Mouse (Mus musculus) lung, embryonic 16.5 days (tissue): ENCODE measurements around the gene AU022252. TPM values are rescaled to one million over a fixed set of nuclear protein-coding genes. Genes with fewer than 3 reads are reported as not detected.

Experiments
- ATAC-seq: fragments of 200-750 bp; cut with Nextera tagmentation; 2 replicates; pipeline ENCODE4 v1.8.0; 2017; ENCODE audit warnings: low read depth, mild to moderate bottlenecking, moderate library complexity
- H3K27ac ChIP-seq: fragments of 300-500 bp; sonication (generic); 2 replicates; pipeline ENCODE4 v1.5.1; 2014; ENCODE audit warnings: mild to moderate bottlenecking, control low read depth, low read length
- H3K27me3 ChIP-seq: fragments of 300-500 bp; sonication (generic); 2 replicates; pipeline ENCODE4 v1.6.1; 2014; ENCODE audit warnings: low read depth, low read length, mixed read lengths; ENCODE audit not compliant: control insufficient read depth, insufficient read depth
- H3K36me3 ChIP-seq: fragments of 300-500 bp; sonication (generic); 2 replicates; pipeline ENCODE4 v1.6.1; 2014; ENCODE audit warnings: low read length; ENCODE audit not compliant: control insufficient read depth, insufficient read depth
- H3K4me1 ChIP-seq: fragments of 300-500 bp; sonication (generic); replicated peaks from 2 replicates; pipeline ENCODE4 v1.6.1; 2014; ENCODE audit warnings: low read length, mixed read lengths; ENCODE audit not compliant: control insufficient read depth, insufficient read depth
- H3K4me2 ChIP-seq: fragments of 300-500 bp; sonication (generic); 2 replicates; pipeline ENCODE4 v1.6.1; 2014; ENCODE audit warnings: low read depth, low read length, control low read depth
- H3K4me3 ChIP-seq: fragments of 300-500 bp; sonication (generic); 2 replicates; pipeline ENCODE4 v1.5.1; 2014; ENCODE audit warnings: mild to moderate bottlenecking, low read length, control low read depth
- H3K9ac ChIP-seq: fragments of 300-500 bp; sonication (generic); 2 replicates; pipeline ENCODE4 v1.6.1; 2014; ENCODE audit warnings: low read length, control low read depth
- H3K9me3 ChIP-seq: fragments of 300-500 bp; sonication (generic); 2 replicates; pipeline ENCODE4 v1.6.1; 2016; ENCODE audit warnings: low read length; ENCODE audit not compliant: control insufficient read depth
- WGBS: fragments of 180-500 bp; shearing (Covaris S2); extraction: QIAGEN DNeasy Blood & Tissue Kit; methylation state at CpG from one replicate; pipeline ENCODE4 v1.1.7; 2014; 5-methylcytosine and 5-hydroxymethylcytosine counted together
- polyA plus RNA-seq: library from polyadenylated mRNA; unstranded; fragments of >200 nt; fragmentation: Nextera tagmentation; extraction: Ambion mirVana; gene quantifications from 2 replicates; pipeline ENCODE4 v1.2.1, GENCODE M21; 2015

Gene AU022252
- polyA plus RNA-seq, 1 experiment from 2014 or later = 30.8 TPM

DNA sequence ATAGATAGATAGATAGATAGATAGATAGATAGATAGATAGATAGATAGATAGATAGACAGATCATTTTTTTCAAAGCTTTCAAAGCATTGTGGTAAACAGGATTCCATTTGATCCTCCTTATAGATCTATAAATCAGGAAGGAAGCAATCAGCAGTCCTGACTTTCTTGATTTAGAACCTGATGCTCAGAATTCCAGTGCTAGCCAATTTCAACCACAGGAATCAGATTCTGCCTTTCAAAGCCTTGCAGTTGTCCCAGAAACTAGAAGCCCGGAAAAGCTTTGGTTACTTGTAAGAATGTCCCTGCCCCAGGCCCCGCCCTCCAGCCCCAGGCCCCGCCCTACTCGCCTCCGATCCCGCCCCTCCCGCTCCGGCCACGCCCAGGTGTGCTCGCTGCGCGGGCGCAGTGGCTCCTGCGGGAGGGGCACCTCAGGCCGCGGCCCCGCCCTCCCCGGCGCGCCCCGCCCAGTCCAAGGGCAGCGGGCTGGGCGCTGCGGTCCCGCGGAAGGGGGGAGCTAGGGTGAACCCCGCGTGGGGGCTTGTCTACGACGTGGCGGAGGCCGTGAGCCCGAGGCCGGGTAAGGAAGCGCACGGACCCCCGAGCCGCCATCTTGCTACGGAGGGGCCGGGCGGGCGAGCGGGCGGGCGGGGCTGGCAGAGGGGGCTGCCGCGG lies 37.5 kb downstream of the AU022252 start, which contains the start of gene Svbp:
Gene Svbp (plus strand): TSS at position 398 of the 673 bp plus-strand sequence.
- Histone ChIP-seq H3K9me3 (no peaks in the 10 kb centered on the region), H3K27ac (peak within 1 kb of the TSS; percentile 26; the same call in 1 of the 2 replicates), H3K4me1 (peaks cover 13% of the 10 kb centered on the region), H3K27me3 (no peaks in the 10 kb centered on the region), H3K9ac (peak within 1 kb of the TSS; percentile 77), H3K4me3 (peak within 1 kb of the TSS; percentile 67), H3K4me2 (peak within 1 kb of the TSS; percentile 80), H3K36me3 (no peaks in the 10 kb centered on the region)
- peak; percentile 97 for ATAC-seq
- under 1% methylated on average over 33 of the region's 47 CpGs for WGBS

DNA sequence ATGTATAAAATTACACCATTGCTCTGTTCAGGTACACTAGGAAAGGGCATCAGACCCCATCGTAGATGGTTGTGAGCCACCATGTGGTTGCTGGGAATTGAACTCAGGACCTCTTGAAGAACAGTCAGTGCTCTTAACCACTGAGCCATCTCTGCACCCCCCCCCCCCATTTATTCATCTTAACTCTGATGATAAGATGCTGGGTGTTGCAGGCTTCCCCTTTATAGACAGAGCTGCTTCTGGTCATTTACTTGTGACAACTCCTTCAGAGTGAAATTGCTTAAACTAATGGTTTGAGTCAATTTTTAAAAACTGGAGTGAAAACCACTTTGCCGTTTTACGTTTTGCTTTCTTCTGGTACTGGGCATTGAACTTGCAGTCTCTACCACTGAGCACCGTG lies 39.8 kb downstream of the AU022252 start:
- H3K36me3 ChIP-seq = no peaks in the 10 kb centered on the region
- H3K4me1 ChIP-seq = peaks cover 13% of the 10 kb centered on the region
- WGBS = 84% methylated on average over 4 of the region's 4 CpGs
- ATAC-seq = no peak
- no peak overlapping the region for H3K27ac ChIP-seq
- no peaks in the 10 kb centered on the region for H3K27me3 ChIP-seq
- H3K4me2 ChIP-seq = no peak overlapping the region
- no peaks in the 10 kb centered on the region for H3K9me3 ChIP-seq
- no peak overlapping the region for H3K9ac ChIP-seq
- no peak overlapping the region for H3K4me3 ChIP-seq

DNA sequence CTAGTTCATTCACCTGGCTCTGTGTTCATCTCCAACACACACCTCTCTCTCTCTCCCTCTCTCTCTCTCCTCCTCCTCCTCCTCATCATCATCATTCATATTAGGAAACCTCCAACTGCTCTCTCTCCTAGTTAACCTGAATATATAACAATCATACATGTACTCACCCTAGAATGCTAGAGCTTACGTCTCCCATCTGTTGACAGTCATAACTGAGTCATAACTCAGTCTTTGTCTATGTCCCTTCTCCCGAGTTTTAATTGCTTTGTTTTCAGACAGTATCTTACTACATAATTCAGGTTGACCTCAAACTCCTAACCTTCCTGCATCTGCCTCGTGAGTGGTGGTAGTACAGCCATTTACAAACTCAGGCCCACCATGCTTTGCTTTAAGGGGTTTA lies 41.2 kb downstream of the AU022252 start:
- 49% methylated on average over 3 of the region's 3 CpGs for WGBS
- Histone ChIP-seq H3K4me2 (no peak overlapping the region), H3K4me3 (no peak overlapping the region), H3K9me3 (no peaks in the 10 kb centered on the region), H3K9ac (no peak overlapping the region), H3K36me3 (no peaks in the 10 kb centered on the region), H3K27me3 (no peaks in the 10 kb centered on the region), H3K27ac (no peak overlapping the region), H3K4me1 (peaks cover 5% of the 10 kb centered on the region)
- no peak for ATAC-seq

DNA sequence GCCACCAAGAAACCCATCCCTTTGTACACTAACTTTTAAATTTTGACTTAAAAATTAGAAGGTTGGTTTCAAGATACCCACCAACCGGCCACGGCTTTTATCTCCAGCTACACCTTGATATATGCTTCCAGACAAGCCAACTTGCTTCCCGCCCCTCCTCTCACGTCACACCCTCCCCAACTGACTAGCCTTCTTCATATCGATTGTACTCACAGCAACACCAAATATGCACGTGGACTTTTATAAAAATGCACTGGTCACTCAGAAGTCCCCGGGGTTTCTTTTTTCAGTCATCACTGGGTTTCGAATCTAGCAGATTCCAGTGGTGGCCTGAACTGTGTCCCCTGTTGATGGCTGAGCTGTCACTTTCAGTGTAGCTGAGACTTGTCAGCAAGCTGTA lies 41.9 kb downstream of the AU022252 start:
- H3K27me3 ChIP-seq = no peaks in the 10 kb centered on the region
- H3K9ac ChIP-seq = no peak overlapping the region
- no peaks in the 10 kb centered on the region for H3K36me3 ChIP-seq
- no peak overlapping the region for H3K4me2 ChIP-seq
- 76% methylated on average over 8 of the region's 8 CpGs for WGBS
- no peak overlapping the region for H3K4me3 ChIP-seq
- no peak overlapping the region for H3K27ac ChIP-seq
- ATAC-seq = no peak
- H3K4me1 ChIP-seq = no peaks in the 10 kb centered on the region
- H3K9me3 ChIP-seq = no peaks in the 10 kb centered on the region

DNA sequence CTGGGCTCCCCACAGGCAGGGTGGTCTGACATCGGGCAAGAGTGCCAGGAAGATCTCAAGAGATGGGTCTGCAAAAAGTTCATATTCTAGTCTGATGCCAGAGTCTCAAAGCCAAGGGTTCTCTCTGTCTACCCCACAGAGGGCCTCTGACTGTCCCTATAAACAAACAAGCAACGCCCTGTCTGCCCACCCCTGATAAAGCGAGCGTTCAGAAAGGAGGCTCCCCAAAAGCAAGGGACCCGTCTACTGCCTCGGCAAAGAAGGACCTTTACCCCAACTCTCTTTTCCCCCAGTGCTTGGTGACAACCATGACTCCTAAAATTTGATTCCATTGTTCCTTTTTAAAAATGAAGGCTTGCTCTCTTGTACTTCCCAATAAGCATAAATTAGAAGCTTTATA lies 42.6 kb downstream of the AU022252 start, which contains the start of gene Ermap:
Gene Ermap (minus strand): TSS at position 148 of the 400 bp plus-strand sequence.
- no peak within 1 kb of the TSS for H3K4me3 ChIP-seq
- 52% methylated on average over 6 of the region's 6 CpGs for WGBS
- H3K36me3 ChIP-seq = no peaks in the 10 kb centered on the region
- no peak within 1 kb of the TSS for H3K27ac ChIP-seq
- no peak for ATAC-seq
- no peaks in the 10 kb centered on the region for H3K27me3 ChIP-seq
- H3K4me1 ChIP-seq = no peaks in the 10 kb centered on the region
- no peaks in the 10 kb centered on the region for H3K9me3 ChIP-seq
- no peak within 1 kb of the TSS for H3K4me2 ChIP-seq
- no peak within 1 kb of the TSS for H3K9ac ChIP-seq

DNA sequence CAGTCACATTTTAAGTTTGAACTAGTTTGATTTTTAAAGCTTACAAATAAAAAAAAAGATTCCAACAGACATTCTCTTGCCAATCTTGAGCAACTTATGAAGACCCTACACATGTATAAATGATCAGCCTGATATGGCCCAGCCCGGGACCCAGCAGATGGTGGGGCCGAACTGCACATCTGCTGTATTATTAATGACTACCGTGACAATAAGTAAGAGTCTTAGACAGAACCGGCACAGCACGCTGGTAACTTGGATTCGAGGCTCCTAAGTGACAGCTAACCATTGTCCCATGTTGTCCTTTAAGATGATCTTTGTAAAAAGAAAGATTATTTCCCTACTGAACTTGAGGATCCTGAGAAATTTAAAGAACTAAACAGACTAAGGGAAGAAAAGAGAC lies 43.1 kb downstream of the AU022252 start:
- Histone ChIP-seq H3K36me3 (no peaks in the 10 kb centered on the region), H3K27me3 (no peaks in the 10 kb centered on the region), H3K4me2 (no peak overlapping the region), H3K27ac (no peak overlapping the region), H3K9ac (no peak overlapping the region), H3K4me1 (no peaks in the 10 kb centered on the region), H3K9me3 (no peaks in the 10 kb centered on the region), H3K4me3 (no peak overlapping the region)
- ATAC-seq = no peak
- 73% methylated on average over 6 of the region's 6 CpGs for WGBS

DNA sequence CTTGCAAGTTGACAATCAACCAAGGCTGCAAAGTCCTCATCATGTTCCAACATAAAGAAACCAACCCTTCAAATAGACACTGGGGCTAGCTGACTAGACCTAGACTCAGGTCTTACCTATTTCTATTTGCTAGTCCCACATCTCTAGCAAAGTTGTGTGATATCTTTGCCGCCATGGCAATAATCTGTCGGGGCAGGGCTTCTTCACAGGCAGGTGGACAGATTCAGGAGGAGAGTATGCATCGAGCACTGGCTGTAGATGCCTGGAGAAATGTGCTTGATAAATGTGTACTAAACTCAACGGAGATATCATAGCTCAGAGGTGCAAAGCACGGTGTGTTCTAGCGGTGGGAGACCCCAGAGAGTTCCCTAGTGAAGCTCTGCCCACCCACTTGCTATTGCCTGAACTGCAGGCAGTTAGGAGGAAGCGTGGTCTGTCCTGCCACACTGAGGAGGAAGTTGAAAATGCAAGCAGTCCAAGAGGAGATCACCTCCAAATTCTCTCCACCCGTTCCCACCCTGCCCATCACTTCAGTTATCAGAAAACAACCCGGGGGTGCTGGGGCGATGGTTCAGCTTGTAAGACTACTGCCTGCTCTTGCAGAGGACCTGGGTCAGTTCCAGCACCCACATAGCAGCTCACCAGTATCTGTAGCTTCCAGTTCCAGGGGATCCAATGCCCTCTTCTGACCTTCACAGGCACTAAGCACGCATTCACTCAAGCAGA lies 44.3 kb downstream of the AU022252 start:
- H3K9ac ChIP-seq = no peak overlapping the region
- H3K4me1 ChIP-seq = no peaks in the 10 kb centered on the region
- no peak for ATAC-seq
- no peak overlapping the region for H3K4me3 ChIP-seq
- no peak overlapping the region for H3K27ac ChIP-seq
- 36% methylated on average over 11 of the region's 11 CpGs for WGBS
- no peaks in the 10 kb centered on the region for H3K9me3 ChIP-seq
- no peaks in the 10 kb centered on the region for H3K36me3 ChIP-seq
- H3K27me3 ChIP-seq = no peaks in the 10 kb centered on the region
- no peak overlapping the region for H3K4me2 ChIP-seq

DNA sequence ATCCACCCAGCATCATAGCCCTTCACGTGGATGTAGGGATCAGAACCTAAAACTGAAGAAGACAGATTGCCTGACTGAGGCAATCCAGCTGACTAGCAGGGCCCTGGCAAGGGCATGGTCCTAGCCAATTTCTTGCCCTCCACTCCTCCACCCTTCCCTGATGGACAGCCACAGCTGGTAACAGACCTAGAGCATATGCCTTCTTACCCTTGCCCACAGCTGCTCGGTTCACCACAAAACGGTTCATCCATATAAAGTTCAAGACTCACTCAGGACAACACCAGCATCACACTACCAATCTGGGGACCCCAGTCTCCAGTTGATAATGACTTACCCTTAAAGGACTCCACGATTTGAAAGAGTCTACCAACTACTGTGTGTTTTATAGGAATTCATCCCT lies 46.7 kb downstream of the AU022252 start:
- Histone ChIP-seq H3K4me1 (no peaks in the 10 kb centered on the region), H3K4me2 (no peak overlapping the region), H3K27me3 (no peaks in the 10 kb centered on the region), H3K9me3 (no peaks in the 10 kb centered on the region), H3K9ac (no peak overlapping the region), H3K36me3 (no peaks in the 10 kb centered on the region), H3K4me3 (no peak overlapping the region), H3K27ac (no peak overlapping the region)
- WGBS = 66% methylated on average over 4 of the region's 4 CpGs
- no peak for ATAC-seq

DNA sequence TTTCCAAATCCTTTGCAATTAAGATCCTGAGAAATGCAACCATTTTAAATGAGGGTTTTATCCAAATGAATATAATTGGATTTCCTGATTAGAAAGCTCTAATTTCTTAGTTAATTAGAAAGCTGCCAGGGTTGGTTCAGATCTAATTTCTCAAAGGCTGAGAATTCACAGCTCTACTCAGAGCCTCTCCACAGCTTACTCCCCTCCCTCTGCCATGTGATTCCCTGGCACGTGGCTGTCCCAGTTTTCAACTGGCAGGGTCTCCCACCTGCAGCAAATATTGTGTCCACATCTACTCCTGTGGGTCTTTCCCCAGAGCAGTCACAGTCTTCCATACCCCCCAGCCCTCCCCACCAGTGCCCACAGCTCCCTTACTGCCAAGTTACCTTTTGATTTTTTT lies 49.0 kb downstream of the AU022252 start:
- ATAC-seq = no peak

More for the DNA sequence above, 49.0 kb downstream of the AU022252 start:
- no peaks in the 10 kb centered on the region for H3K27me3 ChIP-seq
- no peak overlapping the region for H3K4me3 ChIP-seq
- H3K4me1 ChIP-seq = no peaks in the 10 kb centered on the region
- no peak overlapping the region for H3K9ac ChIP-seq
- H3K9me3 ChIP-seq = no peaks in the 10 kb centered on the region
- 28% methylated on average over 1 of the region's 1 CpGs for WGBS
- H3K27ac ChIP-seq = no peak overlapping the region
- no peaks in the 10 kb centered on the region for H3K36me3 ChIP-seq
- no peak overlapping the region for H3K4me2 ChIP-seq
